Mouse (Mus musculus) adrenal gland, postnatal 14 days (tissue): ENCODE results near the gene Fev. TPM values are rescaled to one million over a fixed set of nuclear protein-coding genes. Genes with fewer than 3 reads are reported as not detected.

Experiments
- DNase-seq: peaks from one replicate; pipeline ENCODE4 v3.0.0; 2021; ENCODE audit warnings: mixed read lengths
- total RNA-seq: library from RNA; stranded (reverse); gene quantifications from 2 replicates; pipeline ENCODE4 v1.2.3, GENCODE M21; 2021

Fev gene
- total RNA-seq, 1 experiment from 2014 or later: 1.0 TPM

- DNase-seq: peak; percentile 78
Measured at GRCm38 (mm10) chr1:74880785-74881360, 4.3 kb downstream of the Fev start.

- no peak for DNase-seq
Measured at GRCm38 (mm10) chr1:74877199-74877598, 8.0 kb downstream of the Fev start.

GRCm38 (mm10) chr1:74872218-74872617 is 13.0 kb downstream of the Fev start:
- DNase-seq: no peak

- no peak for DNase-seq
Measured at GRCm38 (mm10) chr1:74861783-74862182, 23.4 kb downstream of the Fev start.

- DNase-seq: no peak
Measured at GRCm38 (mm10) chr1:74859223-74859984, 25.8 kb downstream of the Fev start.

GRCm38 (mm10) chr1:74858805-74859204 is 26.4 kb downstream of the Fev start:
- DNase-seq: no peak

GRCm38 (mm10) chr1:74858171-74858719 is 27.0 kb downstream of the Fev start:
- DNase-seq: peak; percentile 88

- no peak for DNase-seq
Measured at GRCm38 (mm10) chr1:74857677-74858076, 27.5 kb downstream of the Fev start.

- DNase-seq: peak; percentile 27
Measured at GRCm38 (mm10) chr1:74857201-74857600, 28.0 kb downstream of the Fev start.

- DNase-seq: no peak
Measured at GRCm38 (mm10) chr1:74856791-74857190, 28.4 kb downstream of the Fev start.

GRCm38 (mm10) chr1:74856439-74856720 is 28.8 kb downstream of the Fev start:
- DNase-seq: no peak

GRCm38 (mm10) chr1:74855651-74856438 is 29.4 kb downstream of the Fev start:
- DNase-seq: peak; percentile 11

GRCm38 (mm10) chr1:74855156-74855555 is 30.1 kb downstream of the Fev start:
- DNase-seq: peak; percentile 16

- peak; percentile 88 for DNase-seq
Measured at GRCm38 (mm10) chr1:74854306-74855056, 30.7 kb downstream of the Fev start, which contains the start of gene Cdk5r2. Cdk5r2 (plus strand) TSS chr1:74854934.

GRCm38 (mm10) chr1:74851001-74851775 is 34.0 kb downstream of the Fev start:
- no peak for DNase-seq

- DNase-seq: no peak
Measured at GRCm38 (mm10) chr1:74850251-74850650, 35.0 kb downstream of the Fev start.

GRCm38 (mm10) chr1:74848946-74849345 is 36.3 kb downstream of the Fev start:
- no peak for DNase-seq

- DNase-seq: no peak
Measured at GRCm38 (mm10) chr1:74846341-74846740, 38.9 kb downstream of the Fev start.

GRCm38 (mm10) chr1:74843090-74843489 is 42.1 kb downstream of the Fev start:
- no peak for DNase-seq

GRCm38 (mm10) chr1:74833255-74833654 is 52.0 kb downstream of the Fev start:
- DNase-seq: no peak
